Mouse (Mus musculus): Measurements from ENCODE around the gene B830017H08Rik.

B830017H08Rik gene

GRCm38 (mm10) chr16:17851860-17852259 lies 18.9 kb downstream of the B830017H08Rik start:
- no peak for DNase-seq (ENCODE audit: low spot score)

- no peak for DNase-seq (ENCODE audit: low spot score)
Measured at GRCm38 (mm10) chr16:17853263-17853662, 20.3 kb downstream of the B830017H08Rik start.

- no peak for DNase-seq (ENCODE audit: low spot score)
Measured at GRCm38 (mm10) chr16:17857157-17857556, 24.2 kb downstream of the B830017H08Rik start.

- DNase-seq (ENCODE audit: low spot score): no peak
Measured at GRCm38 (mm10) chr16:17858592-17858991, 25.7 kb downstream of the B830017H08Rik start.

GRCm38 (mm10) chr16:17865293-17865692 lies 32.4 kb downstream of the B830017H08Rik start:
- no peak for DNase-seq (ENCODE audit: low spot score)

GRCm38 (mm10) chr16:17865770-17866169 lies 32.8 kb downstream of the B830017H08Rik start:
- DNase-seq (ENCODE audit: low spot score): no peak

- no peak for DNase-seq (ENCODE audit: low spot score)
Measured at GRCm38 (mm10) chr16:17871248-17871647, 38.3 kb downstream of the B830017H08Rik start.

GRCm38 (mm10) chr16:17872995-17873394 lies 40.1 kb downstream of the B830017H08Rik start:
- no peak for DNase-seq (ENCODE audit: low spot score)

GRCm38 (mm10) chr16:17875174-17875573 lies 42.3 kb downstream of the B830017H08Rik start:
- no peak for DNase-seq (ENCODE audit: low spot score)

- no peak for DNase-seq (ENCODE audit: low spot score)
Measured at GRCm38 (mm10) chr16:17876096-17876495, 43.2 kb downstream of the B830017H08Rik start.

GRCm38 (mm10) chr16:17879571-17879970 lies 46.6 kb downstream of the B830017H08Rik start:
- no peak for DNase-seq (ENCODE audit: low spot score)

- no peak for DNase-seq (ENCODE audit: low spot score)
Measured at GRCm38 (mm10) chr16:17882196-17882595, 49.3 kb downstream of the B830017H08Rik start.

GRCm38 (mm10) chr16:17884116-17884515 lies 51.2 kb downstream of the B830017H08Rik start:
- DNase-seq (ENCODE audit: low spot score): no peak

All from embryo, embryonic 10 days (tissue).